Mouse (Mus musculus) liver, embryonic 14.5 days (tissue): ENCODE measurements around the gene Cyp1a2. TPM values are rescaled to one million over a fixed set of nuclear protein-coding genes. Genes with fewer than 3 reads are reported as not detected.

ENCODE experiments used
- ATAC-seq: fragments of 200-750 bp; cut with Nextera tagmentation; 2 replicates; pipeline ENCODE4 v1.8.0; 2017; ENCODE audit warnings: moderate number of reproducible peaks, mild to moderate bottlenecking, moderate library complexity; ENCODE audit not compliant: insufficient read depth
- DNase-seq, 3 experiments: peaks; one replicate each; pipeline ENCODE4 v3.0.0-alpha.2; 2012 to 2013; ENCODE audit warnings: low read depth in 3 of 3, low spot score in 3 of 3
- H3K27ac ChIP-seq: fragments of 300-500 bp; sonication (generic); 2 replicates; pipeline ENCODE4 v1.5.1; 2014; ENCODE audit warnings: moderate library complexity, mild to moderate bottlenecking, control low read depth, inconsistent platforms
- H3K27me3 ChIP-seq: fragments of 300-500 bp; sonication (generic); 2 replicates; pipeline ENCODE4 v1.6.1; 2014; ENCODE audit warnings: mild to moderate bottlenecking, low read length, moderate library complexity; ENCODE audit not compliant: control insufficient read depth, insufficient read depth
- H3K36me3 ChIP-seq: fragments of 300-500 bp; sonication (generic); replicated peaks from 2 replicates; pipeline ENCODE4 v1.6.1; 2014; ENCODE audit warnings: low read depth; ENCODE audit not compliant: control insufficient read depth, insufficient read depth
- H3K4me1 ChIP-seq, 2 experiments: fragments of 200-500 bp in 1 of 2; fragments of 300-500 bp in 1 of 2; sonication (generic) in 1 of 2; replicated peaks; 2 replicates each; pipeline ENCODE4 v1.6.1; 2012 to 2014; ENCODE audit warnings: antibody characterized with exemption in 1 of 2, inconsistent platforms in 1 of 2, low read length in 1 of 2; ENCODE audit not compliant: control insufficient read depth in 2 of 2, insufficient read depth in 2 of 2
- H3K4me2 ChIP-seq: fragments of 300-500 bp; sonication (generic); 2 replicates; pipeline ENCODE4 v1.6.1; 2014; ENCODE audit warnings: low read depth, mild to moderate bottlenecking, control low read depth, moderate library complexity
- H3K4me3 ChIP-seq, 2 experiments: fragments of 200-500 bp in 1 of 2; fragments of 300-500 bp in 1 of 2; sonication (generic) in 1 of 2; 2 replicates each; pipeline ENCODE4 v1.5.1; 2012 to 2014; ENCODE audit warnings: low read depth in 2 of 2, low read length in 2 of 2, mild to moderate bottlenecking in 2 of 2, control low read depth in 1 of 2, inconsistent platforms in 1 of 2, moderate library complexity in 1 of 2; ENCODE audit not compliant: insufficient read depth in 1 of 2
- H3K9ac ChIP-seq: fragments of 300-500 bp; sonication (generic); replicated peaks from 2 replicates; pipeline ENCODE4 v1.6.1; 2014; ENCODE audit warnings: mild to moderate bottlenecking, control low read depth, moderate library complexity
- H3K9me3 ChIP-seq: fragments of 300-500 bp; sonication (generic); 2 replicates; pipeline ENCODE4 v1.6.1; 2016; ENCODE audit warnings: low read length, mixed read lengths; ENCODE audit not compliant: control insufficient read depth
- CTCF ChIP-seq: IDR thresholded peaks from 2 replicates; pipeline ENCODE4 v1.5.1; 2016; ENCODE audit warnings: antibody characterized with exemption, low read depth, control low read depth
- EP300 ChIP-seq: IDR thresholded peaks from 2 replicates; pipeline ENCODE4 v1.6.1; 2016; ENCODE audit warnings: antibody characterized with exemption, low read depth
- WGBS: fragments of 180-500 bp; shearing (Covaris S2); extraction: QIAGEN DNeasy Blood & Tissue Kit; methylation state at CpG from one replicate; pipeline ENCODE4 v1.1.7; 2014; ENCODE audit not compliant: insufficient replicate concordance; 5-methylcytosine and 5-hydroxymethylcytosine counted together
- polyA plus RNA-seq, 2 experiments: library from polyadenylated mRNA; depleted of rRNA in 1 of 2; stranded (reverse) in 1 of 2; unstranded in 1 of 2; fragments of >200 nt; fragmentation: Nextera tagmentation in 1 of 2; extraction: Ambion mirVana in 1 of 2; gene quantifications; 2 replicates each; pipeline versions ENCODE4 v1.2.1 to v1.2.3; 2012 to 2014

Gene Cyp1a2
- polyA plus RNA-seq, 2 experiments = 0.11 TPM

DNA sequence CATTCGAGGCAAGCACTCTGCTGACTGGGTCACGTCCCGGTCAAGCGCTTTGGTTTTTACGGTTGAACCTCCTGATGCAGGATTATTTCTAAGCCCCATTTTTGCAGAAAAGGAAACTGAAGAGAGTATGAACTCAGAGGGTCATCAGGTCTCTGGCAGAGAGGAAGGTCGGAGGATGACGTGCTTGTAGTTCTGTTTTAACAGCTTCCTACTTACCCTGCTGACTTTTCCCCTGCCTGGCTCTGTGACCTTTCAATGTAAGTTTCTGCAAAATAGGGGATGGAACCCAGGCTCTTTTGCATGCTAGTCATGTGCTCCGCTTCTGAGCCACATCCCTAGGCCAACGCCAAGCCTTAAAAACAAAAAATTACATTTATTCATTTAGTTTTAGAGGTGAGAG, 31.2 kb downstream of the Cyp1a2 start:
- no peak overlapping the region for H3K4me3 ChIP-seq
- H3K4me1 ChIP-seq = peaks cover 0 to 20% of the 10 kb centered on the region in 2 experiments; a peak in 3 of 4 replicates
- DNase-seq (no peak), ATAC-seq (no peak)
- no peak overlapping the region for H3K9ac ChIP-seq
- TF ChIP-seq CTCF = no peak
- TF ChIP-seq EP300 = no peak
- H3K27me3 ChIP-seq = no peaks in the 10 kb centered on the region
- H3K4me2 ChIP-seq = no peak overlapping the region
- no peaks in the 10 kb centered on the region for H3K36me3 ChIP-seq
- WGBS = 59% methylated on average over 9 of the region's 9 CpGs
- H3K27ac ChIP-seq = no peak overlapping the region
- H3K9me3 ChIP-seq = no peaks in the 10 kb centered on the region

DNA sequence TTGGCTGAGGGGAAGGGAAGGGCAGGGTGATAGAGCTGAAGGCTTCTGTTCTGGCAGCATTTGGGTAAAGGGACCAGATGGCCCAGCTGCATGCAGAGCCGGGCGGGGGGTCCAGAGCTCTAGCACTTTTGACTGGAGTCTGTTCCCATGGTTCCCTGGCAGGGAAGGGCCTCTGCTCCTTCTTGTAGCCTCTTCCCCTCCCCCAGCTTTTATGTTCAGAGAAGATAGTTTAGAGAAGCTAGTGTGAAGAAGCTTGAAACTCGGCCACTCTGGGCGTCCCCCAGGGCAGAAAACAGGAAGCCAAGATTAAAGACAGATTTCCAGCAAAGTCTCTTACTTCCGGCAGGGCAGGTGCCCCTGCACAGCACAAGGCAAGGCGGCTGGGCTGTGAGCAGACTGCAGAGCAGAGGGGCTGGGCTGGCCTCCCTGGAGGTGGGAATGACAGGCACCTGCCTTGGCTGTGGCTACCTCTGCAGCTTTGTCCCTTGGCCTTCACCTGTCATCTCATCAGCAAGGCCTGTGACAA, 32.7 kb downstream of the Cyp1a2 start:
- no peak for DNase-seq
- no peak overlapping the region for H3K4me2 ChIP-seq
- no peaks in the 10 kb centered on the region for H3K36me3 ChIP-seq
- H3K9me3 ChIP-seq = no peaks in the 10 kb centered on the region
- H3K27me3 ChIP-seq = no peaks in the 10 kb centered on the region
- ATAC-seq = no peak
- H3K27ac ChIP-seq = no peak overlapping the region
- WGBS = 14% methylated on average over 6 of the region's 6 CpGs
- TF ChIP-seq CTCF (no peak), EP300 (no peak)
- H3K9ac ChIP-seq = no peak overlapping the region
- H3K4me1 ChIP-seq = peaks cover 3 to 29% of the 10 kb centered on the region in 2 experiments; a peak in 3 of 4 replicates
- no peak overlapping the region for H3K4me3 ChIP-seq

DNA sequence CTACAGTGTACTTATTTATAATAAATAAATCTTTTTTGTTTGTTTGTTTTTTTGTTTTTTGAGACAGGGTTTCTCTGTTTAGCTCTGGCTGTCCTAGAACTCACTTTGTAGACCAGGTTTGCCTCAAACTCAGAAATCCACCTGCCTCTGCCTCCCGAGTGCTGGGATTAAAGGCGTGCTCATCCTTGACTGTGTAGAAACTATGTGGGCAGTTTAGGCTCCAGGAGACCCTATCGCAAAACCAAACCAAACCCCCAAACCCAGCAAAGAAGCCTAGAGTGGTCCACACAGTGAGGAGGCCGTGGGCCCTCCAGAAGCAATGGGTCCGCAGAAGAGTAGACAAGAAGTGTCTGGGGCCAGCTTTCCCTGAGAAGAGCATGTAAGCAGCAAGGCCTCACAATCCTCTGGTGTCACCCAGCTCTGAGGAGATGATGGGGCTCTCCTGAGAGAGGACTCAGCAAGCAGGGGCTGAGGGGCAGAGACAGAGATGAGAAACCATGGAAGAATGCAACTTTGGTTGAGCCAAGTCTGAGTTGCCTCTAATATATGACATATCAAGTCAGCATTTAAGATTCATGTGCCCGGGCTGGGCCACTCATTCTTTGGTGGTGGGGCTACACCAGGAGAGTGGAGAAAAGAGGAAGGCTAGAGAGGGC, 33.2 kb downstream of the Cyp1a2 start:
- TF ChIP-seq CTCF (no peak), EP300 (no peak)
- ATAC-seq = no peak
- DNase-seq = no peak
- Histone ChIP-seq H3K9me3 (no peaks in the 10 kb centered on the region), H3K4me2 (no peak overlapping the region), H3K9ac (no peak overlapping the region), H3K4me3 (no peak overlapping the region), H3K4me1 (peaks cover 3 to 31% of the 10 kb centered on the region in 2 experiments; a peak in 3 of 4 replicates), H3K27me3 (no peaks in the 10 kb centered on the region), H3K36me3 (no peaks in the 10 kb centered on the region), H3K27ac (no peak overlapping the region)
- WGBS = 64% methylated on average over 6 of the region's 6 CpGs

DNA sequence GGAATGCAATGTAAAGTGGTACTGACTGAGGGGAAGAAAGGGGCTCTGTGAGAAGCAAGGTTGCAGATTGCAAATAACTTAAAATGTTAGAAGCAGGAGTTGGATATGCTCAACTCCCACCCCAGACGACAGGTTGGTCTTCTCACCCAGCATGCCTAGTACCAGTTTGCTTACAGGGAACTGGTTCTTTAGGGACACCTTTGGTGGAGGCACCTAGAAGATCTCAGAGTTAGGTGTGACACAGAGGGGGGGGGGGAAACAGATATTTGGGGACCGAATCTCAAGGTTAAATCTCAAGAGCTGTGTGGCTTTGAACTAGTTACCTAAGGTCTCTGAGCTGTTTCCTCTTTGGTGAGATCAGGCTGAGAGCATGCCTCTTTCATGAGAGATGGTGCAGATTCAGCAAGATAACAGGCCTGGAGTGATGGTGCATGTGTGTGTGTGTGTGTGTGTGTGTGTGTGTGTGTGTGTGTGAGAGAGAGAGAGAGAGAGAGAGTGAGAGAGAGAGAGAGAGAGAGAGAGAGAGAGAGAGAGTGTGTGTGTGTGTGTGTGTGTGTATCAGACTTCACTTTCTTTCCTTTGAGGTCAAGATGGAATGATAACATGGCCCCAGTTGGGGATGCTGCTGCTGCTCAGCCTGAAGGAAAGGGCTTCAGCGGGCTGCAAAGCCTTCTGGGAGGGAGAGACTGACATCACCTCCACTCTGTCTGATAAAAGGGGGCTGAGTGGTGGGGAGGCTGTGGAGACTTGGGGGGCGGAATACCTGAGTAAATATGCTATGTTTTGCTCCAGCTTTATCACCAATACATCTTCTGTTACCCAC, 36.0 kb downstream of the Cyp1a2 start:
- no peak for TF ChIP-seq EP300
- H3K4me1 ChIP-seq = peaks cover 21 to 48% of the 10 kb centered on the region in 2 experiments
- H3K36me3 ChIP-seq = no peaks in the 10 kb centered on the region
- no peak for DNase-seq
- H3K27me3 ChIP-seq = no peaks in the 10 kb centered on the region
- H3K4me2 ChIP-seq = no peak overlapping the region
- no peak for ATAC-seq
- no peaks in the 10 kb centered on the region for H3K9me3 ChIP-seq
- H3K4me3 ChIP-seq = no peak overlapping the region
- H3K27ac ChIP-seq = no peak overlapping the region
- WGBS = 18% methylated on average over 4 of the region's 4 CpGs
- no peak overlapping the region for H3K9ac ChIP-seq

DNA sequence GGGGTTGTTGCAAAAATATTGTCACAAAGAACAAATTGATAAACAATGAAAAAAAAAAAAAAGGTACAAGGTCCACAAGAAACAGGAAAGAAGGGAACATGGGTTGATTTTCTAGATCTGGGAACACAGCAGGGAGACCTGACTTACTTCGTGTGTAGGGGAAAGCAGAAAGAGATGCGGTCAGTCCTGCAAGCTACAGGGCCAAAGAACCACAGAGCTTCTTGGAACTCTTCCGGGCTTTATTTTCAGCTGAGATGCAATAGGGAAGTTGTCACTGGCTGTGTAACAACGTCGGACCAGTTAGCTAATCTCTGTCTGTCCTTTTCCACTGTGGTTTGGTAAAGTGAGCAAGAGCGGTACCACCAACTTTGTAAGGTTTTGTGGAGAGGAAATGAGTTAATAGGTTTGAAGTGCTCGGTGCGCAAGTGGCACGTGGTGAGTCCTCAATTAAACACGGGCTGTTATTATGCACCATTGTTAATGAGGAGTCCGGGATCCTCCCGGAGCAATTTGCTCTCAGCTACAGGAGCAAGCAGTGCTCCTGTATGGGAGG, 36.9 kb downstream of the Cyp1a2 start:
- no peak for TF ChIP-seq EP300
- TF ChIP-seq CTCF = no peak
- 16% methylated on average over 12 of the region's 12 CpGs for WGBS
- no peak overlapping the region for H3K4me2 ChIP-seq
- H3K36me3 ChIP-seq = no peaks in the 10 kb centered on the region
- no peaks in the 10 kb centered on the region for H3K27me3 ChIP-seq
- H3K27ac ChIP-seq = no peak overlapping the region
- H3K9ac ChIP-seq = no peak overlapping the region
- ATAC-seq (no peak), DNase-seq (no peak)
- no peaks in the 10 kb centered on the region for H3K9me3 ChIP-seq
- H3K4me3 ChIP-seq = no peak overlapping the region
- H3K4me1 ChIP-seq = peaks cover 29 to 56% of the 10 kb centered on the region in 2 experiments
